Mouse (Mus musculus): ENCODE data around the gene Tpm1. TPM values are rescaled to one million over a fixed set of nuclear protein-coding genes. Genes with fewer than 3 reads are reported as not detected.

Tpm1 gene
- 100 to 1,000 TPM; 194 to 199 TPM for total RNA-seq (2021)
- long read RNA-seq, transcript Tpm1-210 (9 exons, 1,054 nt): minor isoform, 27 of 150 reads
- long read RNA-seq, transcript Tpm1-209 (8 exons, 2,890 nt): major isoform, 84 of 150 reads
- long read RNA-seq, transcript Tpm1-206 (8 exons, 998 nt): minor isoform, 8 of 150 reads
- long read RNA-seq, partial matches to known transcripts: 14 of 150 reads
- long read RNA-seq, other reads (novel, unspliced or antisense): 9 of 150 reads

- peak; percentile 64 to 67 for DNase-seq (ENCODE audit: low spot score in 2 of 2)
Observed at GRCm38 (mm10) chr9:67049086-67049824, at the start of gene Tpm1. Gene Tpm1 (minus strand): TSS chr9:67049406.

DNA sequence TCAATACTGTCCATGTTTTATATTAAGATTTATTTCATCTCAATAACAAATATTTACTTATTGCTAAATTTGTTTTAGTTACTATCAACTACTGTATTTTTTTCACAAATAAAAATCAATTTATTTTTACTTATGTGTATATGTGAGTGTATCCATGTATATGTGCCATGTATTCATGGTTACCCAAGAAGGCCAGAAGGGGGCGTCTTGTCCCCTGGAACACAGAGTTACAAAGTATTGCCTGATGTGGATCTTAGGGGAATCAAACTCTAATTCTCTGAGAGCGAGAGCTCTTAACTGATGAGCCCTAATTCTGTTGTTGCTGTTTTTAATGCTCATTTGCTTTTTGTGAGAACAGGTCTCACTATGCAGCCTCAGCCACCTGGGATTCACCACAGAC is 45.2 kb upstream of the Tpm1 start:
- DNase-seq (ENCODE audit: low spot score in 2 of 2): no peak

- DNase-seq (ENCODE audit: low spot score in 2 of 2): no peak
Observed at GRCm38 (mm10) chr9:67092210-67092609, 43.0 kb upstream of the Tpm1 start.

- no peak for DNase-seq (ENCODE audit: low spot score in 2 of 2)
Observed at GRCm38 (mm10) chr9:67091598-67091997, 42.4 kb upstream of the Tpm1 start.

DNA sequence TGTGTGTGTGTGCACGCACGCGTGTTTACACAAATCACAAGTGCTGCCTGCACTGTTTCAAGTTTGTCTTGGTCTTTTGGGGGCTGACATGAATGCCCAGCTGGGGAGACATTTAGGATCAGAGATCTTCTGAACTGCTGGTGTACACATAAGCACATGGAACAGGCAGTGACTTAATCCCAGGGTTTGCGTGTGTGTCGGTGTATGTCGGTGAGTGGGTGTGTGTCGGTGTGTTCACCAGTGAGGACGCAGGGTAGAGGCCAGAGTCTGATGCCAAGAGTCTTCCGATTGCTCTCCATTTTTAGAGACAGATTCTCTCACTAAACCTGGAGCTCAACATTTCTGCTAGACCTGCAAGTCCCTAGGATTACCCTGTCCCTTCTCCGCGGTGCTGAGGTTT is 41.9 kb upstream of the Tpm1 start:
- no peak for DNase-seq (ENCODE audit: low spot score in 2 of 2)

DNA sequence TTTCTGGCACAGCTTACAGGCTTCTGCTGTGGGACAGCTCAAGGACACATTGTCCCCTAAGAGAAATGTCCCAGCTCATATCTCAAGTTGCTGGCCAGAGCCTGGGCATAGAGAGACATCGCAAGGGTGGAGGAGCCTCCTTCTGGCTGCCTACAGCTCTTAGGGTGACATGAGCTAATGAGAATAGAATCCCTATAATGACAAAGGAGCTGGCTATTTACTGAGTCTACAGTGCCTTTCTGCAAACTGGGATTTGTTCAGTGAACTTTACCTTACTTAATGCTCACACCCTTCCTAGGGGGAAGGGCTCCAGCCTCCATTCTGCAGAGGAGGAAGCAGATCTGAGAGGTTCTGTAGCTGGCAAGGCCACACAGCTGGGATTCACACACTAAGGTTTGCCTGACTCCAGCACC is 41.4 kb upstream of the Tpm1 start:
- DNase-seq (ENCODE audit: low spot score in 2 of 2): no peak

GRCm38 (mm10) chr9:67089167-67089566 is 40.0 kb upstream of the Tpm1 start:
- peak in 1 of 2 experiments; percentile 12 for DNase-seq (ENCODE audit: low spot score in 2 of 2)

GRCm38 (mm10) chr9:67083801-67084200 is 34.6 kb upstream of the Tpm1 start:
- DNase-seq (ENCODE audit: low spot score in 2 of 2): no peak

- no peak for DNase-seq (ENCODE audit: low spot score in 2 of 2)
Observed at GRCm38 (mm10) chr9:67081688-67082087, 32.5 kb upstream of the Tpm1 start.

- DNase-seq (ENCODE audit: low spot score in 2 of 2): no peak
Observed at GRCm38 (mm10) chr9:67077658-67078319, 28.6 kb upstream of the Tpm1 start.

- DNase-seq (ENCODE audit: low spot score in 2 of 2): no peak
Observed at GRCm38 (mm10) chr9:67077266-67077657, 28.1 kb upstream of the Tpm1 start.

GRCm38 (mm10) chr9:67072182-67072581 is 23.0 kb upstream of the Tpm1 start:
- no peak for DNase-seq (ENCODE audit: low spot score in 2 of 2)

DNA sequence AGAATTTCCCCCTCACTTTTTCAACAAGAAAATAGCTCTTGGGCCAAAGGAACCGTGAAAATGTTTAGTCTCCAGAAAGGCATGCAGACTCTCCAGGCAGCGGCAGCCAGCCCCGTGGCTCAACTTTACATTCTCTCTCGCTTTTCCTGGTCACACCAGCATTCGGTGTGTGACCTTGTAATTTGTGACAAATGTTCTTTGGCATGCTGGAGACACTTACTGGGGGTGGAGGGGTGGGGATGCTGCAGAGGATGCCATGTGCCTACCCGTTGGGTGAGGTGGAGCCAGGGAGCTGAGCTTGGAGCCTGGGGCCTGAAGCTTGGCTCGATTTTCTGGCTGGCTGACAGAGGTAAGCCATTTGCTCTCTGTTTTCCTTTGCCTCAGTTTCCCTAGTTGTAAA is 22.4 kb upstream of the Tpm1 start:
- DNase-seq (ENCODE audit: low spot score in 2 of 2): no peak

GRCm38 (mm10) chr9:67071103-67071502 is 21.9 kb upstream of the Tpm1 start:
- no peak for DNase-seq (ENCODE audit: low spot score in 2 of 2)

DNA sequence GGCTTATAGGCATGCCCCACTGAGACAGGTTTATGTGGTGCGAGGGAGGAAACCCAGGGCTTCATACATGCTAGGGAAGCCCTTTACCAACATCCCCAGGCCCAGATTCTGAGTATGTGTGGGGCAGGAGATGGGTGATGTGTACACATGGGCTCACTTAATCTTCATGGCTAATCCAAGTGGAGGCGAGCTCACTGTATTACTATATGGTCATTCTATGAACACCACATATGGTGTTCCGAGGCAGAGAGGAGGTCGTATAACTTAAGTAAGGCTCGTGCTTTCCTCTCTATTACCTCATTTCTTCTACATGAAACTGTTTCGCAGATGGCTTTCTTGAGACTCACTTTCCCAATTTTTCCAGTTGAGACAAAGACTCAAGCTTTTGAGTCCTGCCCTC is 17.4 kb upstream of the Tpm1 start:
- DNase-seq (ENCODE audit: low spot score in 2 of 2): no peak

DNA sequence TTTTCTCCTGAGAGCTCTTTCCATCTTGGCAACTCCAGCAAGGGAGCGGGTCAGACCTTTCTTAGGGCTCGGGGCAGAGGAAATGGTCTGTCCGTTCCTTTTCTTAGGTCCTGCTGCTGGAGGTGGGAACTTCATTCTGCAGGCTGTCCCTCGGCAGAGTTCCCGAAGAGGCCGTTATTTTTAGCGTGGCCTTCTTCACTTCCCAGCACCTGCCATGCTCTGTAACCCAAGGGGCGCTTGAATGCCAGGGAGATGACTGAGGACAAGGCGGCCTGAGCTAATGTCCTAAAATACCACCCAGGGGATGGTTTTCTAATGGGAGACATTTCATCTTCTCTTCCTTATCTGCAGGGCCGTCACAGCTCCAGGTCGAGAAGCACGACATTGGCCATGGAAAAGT is 10.5 kb upstream of the Tpm1 start:
- no peak for DNase-seq (ENCODE audit: low spot score in 2 of 2)

- DNase-seq (ENCODE audit: low spot score in 2 of 2): peak; percentile 74 to 84
Observed at GRCm38 (mm10) chr9:67058366-67058765, 9.2 kb upstream of the Tpm1 start.

- DNase-seq (ENCODE audit: low spot score in 2 of 2): no peak
Observed at GRCm38 (mm10) chr9:67050736-67051337, 1.6 kb upstream of the Tpm1 start.

- no peak for DNase-seq (ENCODE audit: low spot score in 2 of 2)
Observed at GRCm38 (mm10) chr9:67049836-67050235, 630 bp upstream of the Tpm1 start.

GRCm38 (mm10) chr9:67048483-67049085 is 622 bp downstream of the Tpm1 start:
- DNase-seq (ENCODE audit: low spot score in 2 of 2): no peak

- DNase-seq (ENCODE audit: low spot score in 2 of 2): no peak
Observed at GRCm38 (mm10) chr9:67047606-67048482, 1.4 kb downstream of the Tpm1 start.
